Mouse (Mus musculus) forelimb bud, embryonic 11.5 days (tissue): ENCODE results near the gene Tlx2.

Experiments
- DNase-seq: peaks from one replicate; pipeline ENCODE4 v3.0.0-alpha.2; 2012; ENCODE audit warnings: low read depth, low spot score

Gene Tlx2

GRCm38 (mm10) chr6:83092416-83093127 is 22.5 kb upstream of the Tlx2 start:
- no peak for DNase-seq

GRCm38 (mm10) chr6:83087926-83088260 is 17.8 kb upstream of the Tlx2 start:
- DNase-seq, result no peak

- DNase-seq, result no peak
Measured at GRCm38 (mm10) chr6:83087205-83087925, 17.3 kb upstream of the Tlx2 start.

- no peak for DNase-seq
Measured at GRCm38 (mm10) chr6:83086121-83087035, 16.3 kb upstream of the Tlx2 start, which contains the start of gene Lbx2. Gene Lbx2, plus strand, starts transcription at chr6:83086367.

- no peak for DNase-seq
Measured at GRCm38 (mm10) chr6:83084477-83084876, 14.4 kb upstream of the Tlx2 start.

GRCm38 (mm10) chr6:83083497-83083896 is 13.4 kb upstream of the Tlx2 start:
- DNase-seq, result no peak

GRCm38 (mm10) chr6:83080210-83080609 is 10.1 kb upstream of the Tlx2 start:
- no peak for DNase-seq

- peak; percentile 98 for DNase-seq
Measured at GRCm38 (mm10) chr6:83078324-83078858, 8.3 kb upstream of the Tlx2 start.

GRCm38 (mm10) chr6:83077630-83078323 is 7.7 kb upstream of the Tlx2 start, which contains the start of gene Pcgf1:
Gene Pcgf1, plus strand, starts transcription at chr6:83077869.
- DNase-seq, result no peak

GRCm38 (mm10) chr6:83074979-83075378 is 4.9 kb upstream of the Tlx2 start:
- no peak for DNase-seq

GRCm38 (mm10) chr6:83071220-83071619 is 1.1 kb upstream of the Tlx2 start:
- DNase-seq, result no peak

- DNase-seq, result no peak
Measured at GRCm38 (mm10) chr6:83070311-83071219, 472 bp upstream of the Tlx2 start.

- no peak for DNase-seq
Measured at GRCm38 (mm10) chr6:83069488-83070246, 426 bp downstream of the Tlx2 start.

- DNase-seq, result no peak
Measured at GRCm38 (mm10) chr6:83068706-83069487, 1.2 kb downstream of the Tlx2 start.

- DNase-seq, result no peak
Measured at GRCm38 (mm10) chr6:83068221-83068620, 1.9 kb downstream of the Tlx2 start.

- no peak for DNase-seq
Measured at GRCm38 (mm10) chr6:83066441-83066840, 3.7 kb downstream of the Tlx2 start.

- DNase-seq, result no peak
Measured at GRCm38 (mm10) chr6:83065995-83066394, 4.1 kb downstream of the Tlx2 start.

GRCm38 (mm10) chr6:83058725-83059124 is 11.4 kb downstream of the Tlx2 start:
- no peak for DNase-seq

- DNase-seq, result no peak
Measured at GRCm38 (mm10) chr6:83057790-83058189, 12.3 kb downstream of the Tlx2 start, which contains the start of gene Dqx1. Gene Dqx1, plus strand, starts transcription at chr6:83057844.
